Mouse (Mus musculus) layer of hippocampus, adult 9-11 months (tissue): Measurements from ENCODE around the gene Hacd2.

Experiments used
- DNase-seq: peaks from one replicate; pipeline ENCODE4 v3.0.0; 2022

Gene Hacd2

DNA sequence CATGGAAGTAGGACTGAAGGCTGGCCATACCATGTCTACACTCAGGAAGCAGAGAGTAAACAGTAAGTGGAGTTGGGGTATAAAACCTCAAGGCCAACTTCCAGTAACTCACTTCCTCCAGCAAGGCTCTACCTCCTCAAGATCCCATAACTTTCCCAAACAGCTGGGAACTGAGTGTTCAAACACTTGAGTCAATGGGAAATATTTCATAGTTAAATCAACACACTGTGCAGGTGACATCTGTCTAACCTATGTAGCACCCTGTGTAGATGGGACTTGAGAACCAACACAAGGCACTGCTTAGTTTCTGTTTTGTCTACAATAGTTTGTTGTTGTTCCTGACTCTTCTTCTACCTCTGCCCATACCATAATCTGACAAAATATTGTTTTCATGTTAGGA is 13.8 kb upstream of the Hacd2 start:
- DNase-seq: no peak

DNA sequence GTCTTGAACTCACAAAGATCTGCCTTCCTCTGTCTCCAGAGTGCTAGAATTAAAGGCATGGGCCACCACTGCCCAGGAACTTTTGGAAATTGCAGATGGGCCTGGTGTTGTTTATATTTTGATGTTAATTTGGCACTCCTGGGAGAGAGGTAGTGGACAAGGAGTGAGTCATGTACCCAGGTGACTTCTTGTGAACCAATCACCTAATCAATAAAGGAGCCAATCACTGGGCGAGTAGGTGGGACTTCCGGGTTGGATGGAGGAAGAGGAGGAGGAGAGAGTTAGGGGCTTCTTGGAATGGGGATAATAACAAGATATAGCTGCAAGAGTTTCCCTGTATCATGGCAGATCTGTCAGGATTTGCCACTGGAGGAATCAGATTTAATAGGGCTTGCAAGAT is 8.7 kb upstream of the Hacd2 start:
- no peak for DNase-seq

DNA sequence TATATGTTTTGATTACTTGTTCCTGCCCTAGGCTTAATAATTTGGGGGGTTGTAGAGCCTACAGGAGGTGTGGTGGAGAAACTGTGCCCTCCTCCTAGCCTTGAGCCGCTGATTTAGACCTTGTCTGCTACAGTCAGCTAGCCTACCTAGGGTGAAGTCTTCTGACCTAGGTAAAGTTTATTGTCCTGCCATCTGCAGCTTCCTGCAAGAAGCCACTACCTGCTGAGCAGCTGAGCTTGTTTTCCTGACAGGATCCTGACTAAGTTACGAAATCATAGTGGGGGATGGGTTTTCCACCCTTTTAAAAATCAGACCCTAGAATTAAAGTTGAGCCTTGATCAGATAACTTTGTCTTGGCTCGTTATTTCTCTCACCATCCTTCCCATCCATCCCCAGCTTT is 5.7 kb upstream of the Hacd2 start:
- no peak for DNase-seq

DNA sequence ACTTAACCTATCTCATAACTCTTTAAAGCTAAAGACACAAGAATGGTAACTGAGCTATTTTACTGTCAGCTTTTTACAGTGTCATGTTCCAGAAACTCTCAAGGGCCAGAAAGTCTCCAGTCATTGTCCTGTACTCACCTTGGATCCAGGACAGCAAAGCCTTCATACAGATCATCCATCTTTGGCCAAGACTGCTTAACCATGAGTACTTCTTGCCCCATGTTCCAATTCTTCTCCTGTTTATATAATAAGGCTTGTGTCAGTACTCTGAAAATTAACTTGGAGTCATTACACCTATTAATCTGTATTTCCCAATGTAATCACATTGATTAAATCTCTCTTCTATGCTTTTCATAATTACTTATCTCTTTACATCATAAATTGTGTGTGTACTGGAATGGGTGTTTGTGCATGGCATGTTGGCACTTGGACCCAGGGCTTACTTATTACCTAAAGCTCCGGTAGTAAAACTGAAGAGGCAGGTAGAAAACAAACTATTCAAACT is 3.7 kb upstream of the Hacd2 start:
- DNase-seq: no peak

DNA sequence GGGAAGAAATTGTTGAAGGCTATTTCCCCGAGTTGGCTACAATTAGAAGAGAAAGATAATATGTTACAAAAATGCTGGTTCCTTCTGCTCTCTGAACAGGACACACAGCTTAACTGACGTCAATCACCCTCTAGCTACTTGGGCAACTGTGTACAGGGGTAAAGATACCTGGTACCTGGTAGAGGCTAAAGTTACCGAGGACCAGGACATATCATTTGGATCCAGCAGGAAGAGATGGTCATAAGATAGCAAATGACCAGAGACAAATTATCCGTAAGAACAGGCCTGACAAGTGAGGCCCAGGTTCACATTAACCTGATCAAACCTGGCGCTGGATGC is 356 bp upstream of the Hacd2 start:
- DNase-seq: no peak

DNA sequence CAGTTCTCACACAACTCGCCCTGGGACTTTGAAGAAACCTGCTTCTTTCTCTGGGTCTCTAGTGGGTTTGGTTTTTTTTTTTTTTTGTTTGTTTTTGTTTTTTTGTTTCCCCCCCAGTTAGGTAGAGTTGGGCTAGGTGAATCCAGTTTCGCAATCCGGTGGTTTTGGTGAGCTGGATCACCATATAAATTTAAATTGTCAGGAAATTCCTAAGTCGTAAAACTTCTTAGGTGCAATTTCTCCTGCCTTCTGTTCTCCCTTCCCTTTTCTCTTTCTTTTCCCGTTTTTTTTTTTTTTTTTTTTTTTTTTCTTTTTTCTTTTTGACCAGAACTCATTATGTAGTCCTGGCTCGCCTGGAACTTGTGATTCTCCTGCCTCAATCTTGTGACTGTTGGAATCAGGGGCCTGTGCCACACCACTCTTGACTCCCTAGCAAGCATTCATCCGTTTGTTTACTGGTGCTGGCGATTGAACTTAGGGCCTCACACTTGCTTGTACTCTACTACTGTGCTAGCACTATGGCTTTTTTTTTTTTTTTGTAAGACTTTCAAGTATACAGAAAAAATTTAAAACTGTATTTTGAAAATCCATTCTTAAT is 1.0 kb downstream of the Hacd2 start:
- DNase-seq: no peak

DNA sequence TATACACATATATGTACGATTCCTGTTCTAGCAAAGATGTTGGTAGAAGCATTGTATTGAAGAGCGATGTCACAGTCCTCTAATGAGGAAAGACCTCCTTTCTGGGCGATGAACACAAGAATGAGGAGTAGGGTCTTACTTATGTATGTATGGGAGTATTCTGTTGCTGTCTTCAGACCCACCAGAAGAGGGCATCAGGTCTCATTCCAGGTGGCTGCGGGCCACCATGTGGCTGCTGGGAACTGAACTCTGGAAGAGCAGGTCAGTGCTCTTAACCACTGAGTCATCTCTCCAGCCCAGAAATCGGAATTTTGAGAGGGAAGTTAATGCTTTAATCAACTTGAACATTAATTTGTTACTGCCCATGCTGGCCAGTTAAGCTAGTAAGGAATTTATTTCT is 2.1 kb downstream of the Hacd2 start:
- DNase-seq: no peak

DNA sequence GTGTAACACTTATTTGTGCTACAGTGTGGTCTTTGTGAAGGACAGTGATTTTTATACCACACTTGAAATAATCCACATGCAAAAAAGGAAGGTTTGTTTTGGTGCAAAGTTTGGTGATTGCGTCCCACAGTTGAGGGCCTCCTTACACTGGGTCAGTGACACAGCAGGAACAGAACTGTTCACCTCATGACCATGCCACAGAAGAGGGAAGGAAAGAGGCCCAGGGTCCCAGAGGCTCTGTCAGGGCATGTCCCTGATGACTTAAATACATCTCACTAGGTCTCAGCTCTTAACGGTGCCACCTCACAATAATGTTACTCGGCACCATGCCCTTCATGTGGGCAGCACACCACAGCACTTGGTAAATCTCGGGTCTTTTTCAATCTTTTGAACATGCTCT is 3.1 kb downstream of the Hacd2 start:
- no peak for DNase-seq

DNA sequence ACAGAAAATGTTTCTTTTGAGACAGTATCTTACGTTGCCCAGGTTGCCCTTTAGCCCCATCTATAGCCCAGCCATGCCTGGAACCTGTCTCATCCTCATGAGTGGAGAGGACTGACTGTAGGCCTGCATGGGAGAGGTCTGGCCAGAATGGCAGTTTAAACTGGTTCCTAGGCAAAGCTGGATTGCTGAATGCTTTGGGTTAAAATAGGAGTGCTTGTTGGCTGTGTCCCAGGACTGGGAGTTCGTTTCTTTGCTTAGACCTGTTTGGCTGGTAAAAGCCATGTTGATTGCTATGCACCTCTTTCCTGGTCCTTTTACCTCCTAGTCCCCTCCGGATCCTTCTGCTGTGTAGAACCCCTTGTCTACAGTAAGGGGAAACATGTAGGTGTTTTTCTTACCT is 11.0 kb downstream of the Hacd2 start:
- DNase-seq: no peak

DNA sequence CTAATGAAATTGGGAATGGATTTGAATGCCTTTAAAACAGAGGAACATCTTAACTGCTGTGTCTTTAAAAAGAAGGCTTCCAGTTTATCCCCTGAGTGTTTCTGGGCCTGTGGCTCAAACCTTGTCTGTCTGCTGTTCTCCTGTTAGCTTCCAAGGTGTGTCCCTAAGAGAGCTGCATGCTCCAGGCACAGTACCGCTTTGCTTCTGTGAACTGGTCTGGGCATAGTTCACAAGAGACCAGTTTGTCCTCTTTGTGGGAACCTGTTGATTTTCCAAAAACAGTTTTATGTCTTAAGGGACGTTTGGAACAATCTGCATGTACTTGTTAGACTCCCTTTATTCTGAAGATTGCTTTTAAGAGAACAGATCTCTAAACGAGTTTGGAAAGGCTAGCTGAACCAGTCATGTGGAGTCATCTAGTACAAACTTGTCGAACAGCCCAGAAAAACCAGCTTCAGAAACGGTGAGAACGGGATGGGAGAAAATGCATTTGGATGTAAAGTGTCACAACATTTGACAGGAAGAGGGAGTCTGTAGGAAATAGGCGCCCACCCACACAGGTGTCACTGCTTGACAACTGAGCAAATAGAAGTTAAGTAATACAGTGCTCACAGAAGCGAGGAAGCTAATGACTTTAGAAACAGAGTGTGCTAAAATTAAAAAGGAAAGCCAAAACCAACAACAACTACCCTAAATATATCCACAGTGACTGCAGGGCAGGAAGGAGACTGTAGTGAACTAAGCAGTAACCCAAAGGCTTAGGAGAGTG is 11.8 kb downstream of the Hacd2 start:
- no peak for DNase-seq

DNA sequence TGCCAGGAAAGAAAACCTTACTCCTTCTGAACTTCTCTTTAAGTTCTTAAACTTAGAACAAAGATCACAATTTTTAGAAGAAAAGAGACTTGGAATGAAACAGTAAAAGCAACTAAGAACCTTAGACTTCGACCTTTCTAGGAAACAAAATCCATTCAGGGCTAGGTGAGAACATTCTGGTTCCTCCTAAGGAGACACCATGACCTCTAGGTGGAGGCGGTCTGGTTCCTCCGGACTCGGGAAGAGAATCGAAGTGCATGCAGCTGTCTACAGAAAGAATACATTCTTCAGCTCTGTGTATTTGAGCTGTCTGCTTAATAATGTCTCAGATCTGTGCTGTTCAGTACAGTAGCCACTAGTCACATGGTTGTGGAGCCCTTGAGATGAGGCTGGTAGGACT is 12.7 kb downstream of the Hacd2 start:
- DNase-seq: no peak

DNA sequence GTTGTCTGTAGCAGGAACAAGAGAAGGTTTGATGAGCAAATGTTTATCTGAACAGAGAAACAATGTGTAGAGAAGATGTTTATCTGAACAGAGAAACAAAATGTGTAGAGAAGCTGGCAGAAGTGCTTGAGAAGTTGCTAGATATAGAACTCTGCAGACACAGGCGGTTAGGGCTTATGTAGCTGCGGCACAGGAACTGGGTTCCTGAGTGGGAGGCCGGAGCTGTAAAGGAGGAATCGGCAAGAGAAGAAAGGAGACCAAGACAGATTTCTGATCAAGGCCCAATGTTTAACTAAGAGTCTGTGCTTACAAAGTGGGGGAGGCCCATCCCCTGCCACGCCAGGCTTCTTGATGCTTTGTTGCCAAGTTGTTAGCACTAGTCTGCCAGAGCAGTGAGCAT is 14.5 kb downstream of the Hacd2 start:
- DNase-seq: no peak

DNA sequence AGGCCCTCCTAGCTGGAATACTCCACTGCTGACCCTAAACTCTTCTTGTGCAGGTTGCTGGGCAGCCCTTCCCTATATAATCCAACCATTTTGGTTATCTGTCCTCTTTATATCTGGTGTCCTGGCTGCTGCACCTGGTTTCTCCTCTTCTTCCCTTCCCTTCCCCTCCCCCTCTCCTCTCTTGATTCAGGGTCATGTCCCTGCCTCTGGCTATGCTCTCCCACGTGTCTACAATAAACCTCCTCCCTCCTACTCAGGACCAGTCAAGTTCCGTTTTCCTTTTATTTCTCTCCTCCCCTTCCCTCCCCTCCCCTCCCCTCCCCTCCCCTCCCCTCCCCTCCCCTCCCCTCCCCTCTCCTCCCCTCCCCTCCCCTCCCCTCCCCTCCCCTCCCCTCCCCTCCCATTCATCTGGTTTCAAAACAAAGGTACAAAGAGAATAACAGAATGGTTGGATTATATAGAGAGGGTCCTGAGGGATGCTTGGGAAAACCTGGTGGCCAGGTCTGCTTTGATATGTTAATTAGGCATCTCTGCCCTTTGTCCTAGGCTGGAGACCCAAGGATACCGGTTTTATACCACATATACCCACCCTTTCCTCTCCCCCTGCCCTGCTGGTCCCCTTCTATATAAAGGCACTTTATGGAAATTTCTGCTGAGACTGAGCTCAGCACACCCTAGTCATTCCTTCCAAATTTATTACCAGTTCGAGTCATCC is 16.3 kb downstream of the Hacd2 start:
- DNase-seq: no peak

DNA sequence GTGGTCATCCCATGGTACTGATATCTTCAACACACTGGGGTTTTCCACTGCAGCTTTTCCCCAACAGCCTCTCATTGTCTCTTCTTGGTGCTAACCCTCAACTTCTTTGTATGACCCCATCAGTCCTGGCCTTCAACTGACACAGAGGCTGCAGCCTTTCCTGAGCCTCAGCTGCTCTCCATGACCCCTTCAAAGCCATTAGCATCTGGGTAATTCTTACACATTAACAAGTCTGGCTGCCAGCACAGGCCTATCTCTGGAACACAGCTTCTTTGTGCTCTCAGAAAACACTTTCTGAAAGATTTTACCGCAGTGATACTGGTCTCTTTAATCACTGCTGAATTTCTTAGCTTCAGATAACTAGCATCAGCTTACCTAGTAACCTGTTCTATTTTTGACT is 17.9 kb downstream of the Hacd2 start:
- no peak for DNase-seq

DNA sequence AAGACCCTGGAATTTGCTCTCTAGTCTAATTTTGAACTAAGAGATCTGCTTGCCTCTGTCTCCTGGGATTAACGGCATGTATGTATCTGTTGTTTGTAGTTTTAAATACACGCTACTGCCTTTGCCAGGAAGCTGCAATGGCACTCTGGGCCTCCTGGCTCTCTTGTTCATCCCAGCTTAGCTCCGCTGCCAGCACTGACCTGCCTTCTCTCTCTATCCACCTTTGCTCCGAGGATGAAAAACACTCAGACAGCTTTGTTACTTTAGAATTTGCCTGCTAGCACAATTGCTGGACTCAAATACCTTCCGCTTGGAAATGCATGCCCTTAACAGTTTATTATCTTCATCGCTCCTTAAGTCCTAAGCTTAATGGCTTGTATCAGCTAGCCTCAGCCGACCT is 18.8 kb downstream of the Hacd2 start:
- no peak for DNase-seq

DNA sequence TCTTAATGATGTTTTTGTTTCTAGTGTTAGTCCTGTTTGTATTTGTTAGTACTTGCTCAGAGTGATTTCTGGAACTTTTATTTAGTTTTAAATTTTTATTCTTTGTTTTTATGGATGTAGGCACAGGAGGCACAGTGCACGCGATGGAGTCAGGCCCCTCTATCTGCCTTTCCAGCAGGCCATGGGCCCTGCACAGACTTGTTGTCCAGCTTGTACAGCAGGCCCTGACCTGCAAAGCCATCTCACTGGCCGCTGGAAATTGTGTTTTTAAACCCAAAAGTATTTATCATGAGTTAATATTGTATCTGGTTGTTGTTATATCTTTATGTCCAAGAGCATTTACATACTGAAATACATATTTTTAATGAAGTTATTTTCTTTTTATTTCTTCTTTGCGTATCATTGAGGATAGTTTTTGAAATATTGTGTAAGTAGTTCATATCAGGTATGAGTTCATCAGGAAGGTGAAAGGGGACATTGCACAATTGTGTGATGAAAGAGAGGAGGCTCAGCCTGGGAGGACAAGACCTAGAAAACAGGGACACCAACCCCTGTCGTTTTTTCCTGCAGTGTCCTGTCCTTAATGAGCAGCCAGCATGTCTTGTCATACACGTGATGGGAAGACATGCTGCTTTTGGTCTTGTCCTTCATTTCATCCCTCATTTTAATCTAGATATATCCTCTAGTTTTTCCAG is 24.0 kb downstream of the Hacd2 start:
- DNase-seq: no peak

DNA sequence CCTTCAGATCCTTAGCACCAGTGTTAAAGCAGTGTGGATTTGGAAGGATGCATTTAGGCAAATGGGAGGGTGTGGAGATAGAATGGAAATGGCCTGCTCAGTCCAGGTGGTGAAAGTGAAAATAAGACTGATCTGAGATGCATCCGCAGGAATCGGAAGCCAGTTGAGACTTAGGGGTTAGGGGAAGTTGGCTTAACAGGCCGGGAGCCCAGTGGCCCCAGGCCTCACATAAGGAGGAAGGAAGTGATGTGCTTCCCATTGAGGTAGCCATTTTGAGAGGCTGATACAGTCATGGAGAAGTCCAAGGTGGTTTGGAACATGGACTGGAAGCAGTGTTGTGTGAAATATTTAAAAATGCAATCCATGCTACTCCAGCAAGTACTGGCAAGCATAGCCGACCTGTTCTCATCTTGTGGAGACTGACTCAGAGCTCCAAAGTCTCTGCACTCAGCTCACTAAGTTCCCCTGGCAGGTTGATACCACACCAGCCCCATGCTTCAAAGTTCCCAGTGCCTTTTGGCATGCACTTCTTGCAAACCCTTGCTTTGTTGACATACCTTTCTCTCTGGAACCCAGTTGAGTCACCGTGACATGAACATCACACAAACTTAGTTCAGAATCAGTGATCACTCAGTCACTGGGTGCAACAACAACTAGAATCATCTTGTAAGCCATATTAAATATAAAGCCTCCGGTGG is 25.2 kb downstream of the Hacd2 start:
- no peak for DNase-seq

DNA sequence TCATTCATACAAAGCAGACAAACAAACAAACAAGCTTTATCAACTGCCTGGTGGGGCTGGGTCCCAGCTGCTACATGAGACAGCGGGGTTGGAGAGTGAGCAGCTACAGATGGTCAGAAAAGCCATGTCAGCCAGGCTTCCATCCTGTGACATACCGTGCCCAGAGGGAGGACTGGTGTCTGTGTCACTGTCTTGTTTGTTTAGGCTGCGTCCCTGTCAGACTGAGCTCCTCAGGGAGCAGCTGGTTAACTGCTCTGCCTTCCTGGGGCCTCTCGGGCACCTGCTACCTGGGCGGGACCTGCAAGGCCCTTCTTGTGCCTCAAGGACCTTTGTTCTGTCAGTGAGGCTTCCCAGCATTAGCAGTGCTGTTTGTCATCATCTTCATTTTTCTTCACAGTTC is 28.8 kb downstream of the Hacd2 start:
- DNase-seq: no peak

DNA sequence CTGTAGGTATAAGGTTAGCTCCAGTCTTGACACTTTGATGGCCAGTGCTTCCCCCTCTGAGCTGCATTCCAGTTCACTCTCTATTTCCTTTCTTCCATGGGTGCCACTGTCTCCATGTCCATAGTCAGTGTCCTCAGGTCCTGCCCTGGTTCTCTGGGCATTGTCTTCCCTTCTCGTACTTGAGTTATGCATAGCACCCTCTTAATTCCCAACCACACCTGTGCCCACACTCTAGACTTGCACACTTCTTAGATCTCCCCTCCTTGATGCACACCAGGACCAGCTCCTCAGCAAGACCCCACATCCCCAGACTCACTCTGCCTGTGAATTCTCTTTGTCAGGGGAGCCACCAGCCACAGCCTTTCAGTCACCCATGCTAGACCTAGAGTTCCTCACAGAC is 30.0 kb downstream of the Hacd2 start:
- DNase-seq: no peak

DNA sequence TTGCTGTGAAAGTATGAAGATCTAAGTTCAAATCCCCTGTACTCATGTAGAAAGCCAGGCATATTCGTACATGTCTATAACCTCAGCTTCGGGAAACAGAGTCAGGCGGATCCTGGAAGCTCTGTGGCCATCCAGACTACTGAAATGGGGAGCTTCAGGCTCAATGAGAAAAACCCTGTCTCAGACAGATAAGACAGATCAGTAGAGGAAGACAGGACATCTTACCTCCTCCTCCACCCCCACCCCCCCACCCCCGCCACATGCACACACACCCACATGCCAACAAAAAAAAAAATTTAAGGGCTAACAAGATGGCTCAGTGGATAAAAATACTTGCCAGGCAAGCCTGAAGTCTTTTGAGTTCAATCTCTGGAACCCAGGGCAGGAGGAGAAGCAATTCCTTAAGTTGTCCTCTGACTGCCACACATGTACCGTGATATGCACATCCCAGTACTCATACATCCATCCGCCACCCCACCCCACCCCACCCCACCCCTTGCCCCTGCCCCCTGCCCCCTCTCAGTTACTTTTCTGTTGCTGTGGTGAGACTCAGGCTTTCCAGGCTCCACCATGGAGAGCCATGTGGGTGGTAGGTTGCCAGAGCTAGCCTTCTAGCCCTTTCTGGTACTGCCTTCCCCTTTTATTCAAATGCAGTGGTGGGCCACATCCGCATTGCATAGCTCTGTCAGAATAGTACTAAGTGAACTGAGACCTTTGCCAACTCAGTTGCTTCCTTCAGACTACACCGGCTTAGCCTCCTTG is 32.4 kb downstream of the Hacd2 start:
- DNase-seq: peak; percentile 37

DNA sequence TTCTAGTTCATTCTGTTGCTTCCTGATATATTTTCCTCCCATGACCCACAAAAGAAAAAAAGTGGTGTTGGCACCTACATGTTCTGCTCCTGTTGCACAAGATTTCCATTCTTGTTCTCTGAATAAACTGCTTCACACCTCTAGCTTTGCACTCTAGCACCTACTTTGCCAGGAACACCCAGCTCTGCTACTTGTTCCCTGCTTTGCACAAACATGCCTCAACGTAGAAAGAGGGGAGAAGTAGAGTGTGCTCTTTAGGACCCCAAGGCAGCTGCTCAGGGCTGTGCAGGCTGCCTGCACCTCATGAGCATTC is 32.9 kb downstream of the Hacd2 start:
- no peak for DNase-seq

DNA sequence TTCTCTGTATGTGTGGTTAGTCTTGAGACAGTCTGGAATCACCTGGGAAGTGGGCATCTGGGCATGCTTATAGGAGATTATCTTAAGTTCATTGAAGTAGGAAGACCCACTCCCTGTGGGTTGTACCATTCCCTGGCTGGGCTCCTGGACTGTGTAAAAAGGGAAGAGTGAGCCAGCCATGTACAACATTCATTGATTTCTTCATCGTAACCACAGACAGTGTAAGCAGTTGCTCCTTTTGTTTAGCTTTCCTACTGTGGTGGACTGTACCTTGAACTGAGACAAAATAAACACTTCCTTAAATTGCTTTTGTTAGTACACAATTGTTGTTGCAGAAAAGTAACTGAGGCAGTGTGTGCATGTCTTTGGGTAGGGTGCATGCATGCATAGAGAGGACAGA is 33.6 kb downstream of the Hacd2 start:
- no peak for DNase-seq

DNA sequence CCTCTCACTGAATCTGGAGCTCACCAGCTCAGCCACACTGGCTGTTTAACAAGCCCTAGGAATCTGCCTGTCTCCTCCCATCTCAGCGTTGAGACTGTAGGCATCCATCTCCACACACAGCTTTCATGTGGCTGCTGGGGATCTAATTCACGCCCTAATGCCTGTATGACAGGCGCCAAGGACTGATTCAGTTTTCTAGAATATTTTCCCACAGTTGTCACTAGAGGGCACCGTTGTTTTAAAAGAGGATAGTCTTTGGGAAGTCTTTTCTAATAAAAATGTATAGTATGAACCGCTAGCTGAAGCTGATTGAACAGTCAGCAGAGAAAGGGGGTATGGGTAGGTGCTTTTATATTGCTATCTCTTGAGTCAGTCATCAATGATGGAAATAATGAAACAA is 34.1 kb downstream of the Hacd2 start:
- peak; percentile 30 for DNase-seq
